Mouse (Mus musculus): ENCODE results near the gene Eif4g2. TPM values are rescaled to one million over a fixed set of nuclear protein-coding genes. Genes with fewer than 3 reads are reported as not detected.

Eif4g2 gene
- polyA plus RNA-seq (2012; rRNA removed): 594 and 722 TPM in 2 replicates

- peak; percentile 100 for DNase-seq (ENCODE audit: low read depth)
- TF ChIP-seq POLR2A (IDR thresholded peaks at IDR 0.05; ENCODE audit: borderline replicate concordance, extremely low read depth, insufficient read depth, insufficient read length, poor library complexity, severe bottlenecking) (peak; percentile 95), CTCF (IDR thresholded peaks at IDR 0.05; ENCODE audit: borderline replicate concordance, extremely low read depth, insufficient read depth, insufficient read length) (no peak)
These were observed at the start of gene Eif4g2 for GRCm38 (mm10) chr7:111082822-111083732. Eif4g2 (minus strand) TSS chr7:111083030.

DNA sequence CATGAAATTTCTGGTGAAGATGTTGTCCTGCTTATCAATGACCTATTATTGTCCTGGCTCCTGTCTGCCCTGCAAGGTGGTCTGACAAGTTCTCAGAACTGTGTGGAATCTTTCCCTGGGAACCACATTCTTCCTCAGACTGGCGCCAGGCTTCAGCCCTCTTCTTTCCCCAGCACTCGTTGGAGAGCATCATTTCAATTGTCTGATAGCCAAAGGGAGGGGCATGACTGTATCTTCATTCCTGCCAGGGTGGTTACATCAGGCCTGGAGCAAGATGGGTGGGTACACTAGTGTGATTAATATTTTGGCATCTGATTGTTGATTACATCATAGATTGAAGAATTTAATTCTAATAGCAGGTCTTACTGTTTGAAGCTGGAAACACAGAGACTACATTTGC lies 49.8 kb upstream of the Eif4g2 start:
- TF ChIP-seq CTCF (IDR thresholded peaks at IDR 0.05; ENCODE audit: borderline replicate concordance, extremely low read depth, insufficient read depth, insufficient read length) (no peak), POLR2A (IDR thresholded peaks at IDR 0.05; ENCODE audit: borderline replicate concordance, extremely low read depth, insufficient read depth, insufficient read length, poor library complexity, severe bottlenecking) (no peak)
- DNase-seq (ENCODE audit: low read depth): no peak

- no peak for TF ChIP-seq CTCF (IDR thresholded peaks at IDR 0.05; ENCODE audit: borderline replicate concordance, extremely low read depth, insufficient read depth, insufficient read length)
- TF ChIP-seq POLR2A (IDR thresholded peaks at IDR 0.05; ENCODE audit: borderline replicate concordance, extremely low read depth, insufficient read depth, insufficient read length, poor library complexity, severe bottlenecking): no peak
- peak; percentile 16 for DNase-seq (ENCODE audit: low read depth)
These were observed 44.0 kb upstream of the Eif4g2 start for GRCm38 (mm10) chr7:111126636-111127395.

- no peak for TF ChIP-seq POLR2A (IDR thresholded peaks at IDR 0.05; ENCODE audit: borderline replicate concordance, extremely low read depth, insufficient read depth, insufficient read length, poor library complexity, severe bottlenecking)
- no peak for TF ChIP-seq CTCF (IDR thresholded peaks at IDR 0.05; ENCODE audit: borderline replicate concordance, extremely low read depth, insufficient read depth, insufficient read length)
- no peak for DNase-seq (ENCODE audit: low read depth)
These were observed 41.1 kb upstream of the Eif4g2 start for GRCm38 (mm10) chr7:111123761-111124546.

GRCm38 (mm10) chr7:111122531-111123130 lies 39.8 kb upstream of the Eif4g2 start:
- peak; percentile 88; the same call in 1 of the 2 replicates for TF ChIP-seq POLR2A (IDR thresholded peaks at IDR 0.05; ENCODE audit: borderline replicate concordance, extremely low read depth, insufficient read depth, insufficient read length, poor library complexity, severe bottlenecking)
- no peak for TF ChIP-seq CTCF (IDR thresholded peaks at IDR 0.05; ENCODE audit: borderline replicate concordance, extremely low read depth, insufficient read depth, insufficient read length)
- DNase-seq (ENCODE audit: low read depth): peak; percentile 99

DNA sequence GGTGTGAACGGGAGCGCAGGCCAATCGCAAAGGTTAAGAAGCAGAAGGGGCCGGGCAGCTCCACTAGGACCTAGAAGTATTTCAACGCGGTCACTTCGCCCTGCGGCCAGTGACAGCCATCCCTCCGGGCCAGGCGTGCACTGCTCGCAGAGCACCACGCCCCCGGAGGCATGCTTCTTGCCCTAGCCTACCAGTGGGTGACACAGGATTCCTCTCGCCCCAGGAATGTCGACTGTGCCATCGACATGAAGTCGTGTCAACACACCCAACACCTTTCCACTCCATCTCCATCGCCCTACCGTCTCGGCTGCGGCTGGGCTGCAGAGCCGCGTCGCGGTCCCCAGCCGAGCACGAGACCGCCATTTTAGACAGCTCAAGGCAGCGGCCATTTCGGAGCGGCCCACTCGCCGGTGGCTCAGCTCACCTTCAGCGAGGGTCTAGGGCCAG lies 39.3 kb upstream of the Eif4g2 start:
- DNase-seq (ENCODE audit: low read depth): no peak
- TF ChIP-seq POLR2A (IDR thresholded peaks at IDR 0.05; ENCODE audit: borderline replicate concordance, extremely low read depth, insufficient read depth, insufficient read length, poor library complexity, severe bottlenecking) (peak; percentile 15; the same call in 1 of the 2 replicates), CTCF (IDR thresholded peaks at IDR 0.05; ENCODE audit: borderline replicate concordance, extremely low read depth, insufficient read depth, insufficient read length) (no peak)

- TF ChIP-seq CTCF (IDR thresholded peaks at IDR 0.05; ENCODE audit: borderline replicate concordance, extremely low read depth, insufficient read depth, insufficient read length) (no peak), POLR2A (IDR thresholded peaks at IDR 0.05; ENCODE audit: borderline replicate concordance, extremely low read depth, insufficient read depth, insufficient read length, poor library complexity, severe bottlenecking) (no peak)
- peak; percentile 66 for DNase-seq (ENCODE audit: low read depth)
These were observed 38.7 kb upstream of the Eif4g2 start for GRCm38 (mm10) chr7:111121522-111121921.

DNA sequence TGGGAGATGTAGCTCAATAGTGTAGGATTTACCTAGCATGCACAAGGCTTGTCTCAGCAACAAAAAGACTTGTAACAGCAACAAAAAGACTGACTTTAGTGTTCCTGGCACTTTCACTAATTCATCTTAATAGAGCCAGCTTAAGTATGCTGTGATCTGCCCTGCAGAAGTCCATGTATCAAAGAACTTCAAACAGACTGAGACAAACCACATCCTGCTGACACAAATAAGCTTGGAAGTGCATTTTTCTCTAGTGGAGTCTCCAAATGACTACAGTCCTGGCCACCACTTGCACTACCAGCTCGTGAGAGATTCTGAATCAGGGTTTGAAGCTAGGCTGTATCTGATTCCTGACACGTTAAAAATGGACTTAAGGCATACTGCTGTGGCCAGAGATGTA lies 26.7 kb upstream of the Eif4g2 start:
- no peak for TF ChIP-seq POLR2A (IDR thresholded peaks at IDR 0.05; ENCODE audit: borderline replicate concordance, extremely low read depth, insufficient read depth, insufficient read length, poor library complexity, severe bottlenecking)
- DNase-seq (ENCODE audit: low read depth): no peak

DNA sequence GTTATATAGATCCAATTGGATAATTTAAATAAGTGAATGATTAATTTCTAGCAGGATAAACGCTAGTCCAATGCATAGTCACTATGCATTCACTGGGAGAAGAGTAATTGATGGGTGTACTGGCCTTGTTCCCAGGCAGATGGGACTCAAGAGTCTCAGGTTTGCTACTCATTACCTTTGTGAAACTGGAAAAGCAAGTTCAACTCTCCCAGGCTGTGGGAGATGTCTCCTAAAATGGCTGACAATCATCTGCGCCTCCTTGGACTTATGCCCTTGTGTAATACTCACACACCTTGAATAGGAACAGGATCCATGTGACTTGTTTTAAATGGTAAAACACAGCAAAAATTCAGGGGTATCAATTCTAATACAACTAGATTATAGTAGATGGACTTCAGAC lies 26.3 kb upstream of the Eif4g2 start:
- TF ChIP-seq POLR2A (IDR thresholded peaks at IDR 0.05; ENCODE audit: borderline replicate concordance, extremely low read depth, insufficient read depth, insufficient read length, poor library complexity, severe bottlenecking): no peak
- no peak for TF ChIP-seq CTCF (IDR thresholded peaks at IDR 0.05; ENCODE audit: borderline replicate concordance, extremely low read depth, insufficient read depth, insufficient read length)
- no peak for DNase-seq (ENCODE audit: low read depth)

DNA sequence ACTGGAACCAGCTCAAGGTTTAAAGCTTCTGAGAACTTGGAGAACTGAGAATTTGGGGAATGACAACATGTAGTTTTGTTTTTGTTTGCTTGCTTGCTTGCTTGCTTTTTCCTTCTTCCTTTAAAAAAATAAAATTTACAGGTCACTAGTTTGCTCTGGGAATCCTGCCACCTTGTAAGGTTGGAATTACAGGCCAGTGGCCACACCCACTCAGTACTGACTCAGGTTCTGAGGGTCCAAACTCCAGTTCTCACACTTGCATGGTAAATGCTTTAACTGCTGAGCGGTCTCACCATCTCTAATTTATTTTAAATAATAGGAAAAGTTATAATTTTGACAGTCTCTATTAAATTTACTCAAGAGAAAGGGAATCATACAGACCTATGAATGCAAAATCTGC lies 15.4 kb upstream of the Eif4g2 start:
- DNase-seq (ENCODE audit: low read depth): no peak
- no peak for TF ChIP-seq POLR2A (IDR thresholded peaks at IDR 0.05; ENCODE audit: borderline replicate concordance, extremely low read depth, insufficient read depth, insufficient read length, poor library complexity, severe bottlenecking)
- no peak for TF ChIP-seq CTCF (IDR thresholded peaks at IDR 0.05; ENCODE audit: borderline replicate concordance, extremely low read depth, insufficient read depth, insufficient read length)
